Mouse (Mus musculus) midbrain, embryonic 15.5 days (tissue): ENCODE measurements around the gene Gm10842. TPM values are rescaled to one million over a fixed set of nuclear protein-coding genes. Genes with fewer than 3 reads are reported as not detected.
A peak's percentile ranks its signal among the peaks of the same experiment; 100 is the strongest.

Experiments
- ATAC-seq: fragments of 200-750 bp; cut with Nextera tagmentation; replicated peaks from 2 replicates; pipeline ENCODE4 v1.8.0; 2017; ENCODE audit warnings: moderate TSS enrichment
- H3K27ac ChIP-seq: fragments of 300-500 bp; sonication (generic); 2 replicates; pipeline ENCODE4 v1.5.1; 2015; ENCODE audit warnings: mild to moderate bottlenecking, inconsistent platforms
- H3K27me3 ChIP-seq: fragments of 300-500 bp; sonication (generic); replicated peaks from 2 replicates; pipeline ENCODE4 v1.6.1; 2015; ENCODE audit warnings: inconsistent platforms
- H3K36me3 ChIP-seq: fragments of 300-500 bp; sonication (generic); replicated peaks from 2 replicates; pipeline ENCODE4 v1.6.1; 2015; ENCODE audit warnings: inconsistent platforms
- H3K4me1 ChIP-seq: fragments of 300-500 bp; sonication (generic); 2 replicates; pipeline ENCODE4 v1.6.1; 2015; ENCODE audit warnings: inconsistent platforms
- H3K4me2 ChIP-seq: fragments of 300-500 bp; sonication (generic); 2 replicates; pipeline ENCODE4 v1.6.1; 2015; ENCODE audit warnings: inconsistent platforms, mild to moderate bottlenecking, moderate library complexity
- H3K4me3 ChIP-seq: fragments of 300-500 bp; sonication (generic); 2 replicates; pipeline ENCODE4 v1.5.1; 2015; ENCODE audit warnings: mild to moderate bottlenecking, inconsistent platforms
- H3K9ac ChIP-seq: fragments of 300-500 bp; sonication (generic); 2 replicates; pipeline ENCODE4 v1.6.1; 2015; ENCODE audit warnings: mild to moderate bottlenecking, inconsistent platforms
- H3K9me3 ChIP-seq: fragments of 300-500 bp; sonication (generic); 2 replicates; pipeline ENCODE4 v1.6.1; 2016; ENCODE audit warnings: inconsistent platforms
- WGBS: fragments of 180-500 bp; shearing (Covaris S2); methylation state at CpG from one replicate; pipeline ENCODE4 v1.1.7; 2015; ENCODE audit warnings: mixed read lengths; 5-methylcytosine and 5-hydroxymethylcytosine counted together
- polyA plus RNA-seq: library from polyadenylated mRNA; unstranded; fragments of >200 nt; fragmentation: Nextera tagmentation; extraction: Ambion mirVana; gene quantifications from 2 replicates; pipeline ENCODE4 v1.2.1, GENCODE M21; 2015

Gene Gm10842
- polyA plus RNA-seq, 1 experiment from 2014 or later, result not detected

DNA sequence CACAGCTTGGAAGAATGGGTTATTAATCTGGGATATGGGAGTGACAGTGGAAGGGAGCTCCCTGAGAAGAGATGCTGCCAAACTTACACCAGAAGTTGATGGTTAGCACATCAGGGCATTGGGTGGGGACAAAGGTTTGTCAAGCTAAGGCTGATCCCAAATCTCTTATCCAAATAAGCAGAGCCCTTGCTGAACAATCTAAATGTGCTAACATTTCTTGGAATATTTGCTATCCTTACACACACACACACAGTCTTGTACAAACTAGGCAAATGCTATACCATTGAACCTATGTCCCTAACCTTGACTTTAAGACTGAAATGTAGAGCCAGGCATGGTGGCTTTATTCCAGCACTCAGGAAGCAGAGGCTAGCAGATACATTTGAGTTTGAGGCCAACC is 3.1 kb upstream of the Gm10842 start:
- no peak for ATAC-seq
- Histone ChIP-seq H3K27me3 (no peaks in the 10 kb centered on the region), H3K9ac (no peak overlapping the region), H3K27ac (no peak overlapping the region), H3K4me3 (no peak overlapping the region), H3K9me3 (no peaks in the 10 kb centered on the region), H3K4me2 (no peak overlapping the region), H3K36me3 (peaks cover 11% of the 10 kb centered on the region; the same call in 1 of the 2 replicates), H3K4me1 (no peaks in the 10 kb centered on the region)

- Histone ChIP-seq H3K36me3 (peaks cover 11% of the 10 kb centered on the region; the same call in 1 of the 2 replicates), H3K4me1 (no peaks in the 10 kb centered on the region), H3K27ac (no peak overlapping the region), H3K27me3 (no peaks in the 10 kb centered on the region), H3K9ac (no peak overlapping the region), H3K4me3 (no peak overlapping the region), H3K9me3 (no peaks in the 10 kb centered on the region), H3K4me2 (no peak overlapping the region)
- 86% methylated on average over 3 of the region's 3 CpGs for WGBS
- ATAC-seq, result no peak
Measured at GRCm38 (mm10) chr11:105144084-105144483, 2.6 kb upstream of the Gm10842 start.

DNA sequence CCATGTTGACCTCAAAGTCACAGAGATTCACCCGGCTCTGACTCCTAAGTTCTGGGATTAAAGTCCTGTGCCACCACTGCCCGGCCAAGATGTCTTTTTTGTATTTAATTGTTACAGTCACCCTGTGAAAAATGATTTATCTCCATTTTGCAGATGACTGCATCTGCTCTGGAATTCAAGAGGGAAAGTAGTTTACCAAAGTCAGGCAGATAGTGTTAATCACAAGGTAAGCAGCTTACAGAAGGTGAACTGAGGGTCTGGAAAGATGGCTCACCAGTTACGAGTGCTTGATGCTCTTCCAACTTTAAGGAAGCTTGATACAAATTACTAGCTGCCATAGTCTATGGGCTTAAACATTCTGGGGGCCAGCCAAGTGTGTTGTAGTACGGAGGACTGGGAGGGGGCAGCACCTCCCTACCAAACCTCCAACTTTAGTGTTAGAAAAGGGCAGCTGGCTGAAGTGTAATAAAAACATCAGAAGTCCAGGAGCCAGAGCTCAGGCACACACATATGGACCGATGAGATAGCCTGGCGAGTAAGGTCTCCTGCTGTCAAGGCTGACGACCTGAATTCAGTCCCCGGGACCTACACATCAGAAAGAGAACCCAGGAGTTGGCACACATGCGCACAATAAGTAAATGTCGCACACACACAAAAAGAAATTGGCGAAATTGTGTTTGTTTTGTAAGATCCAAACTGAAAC is 2.0 kb upstream of the Gm10842 start:
- no peak for ATAC-seq
- H3K36me3 ChIP-seq, result peaks cover 7% of the 10 kb centered on the region; the same call in 1 of the 2 replicates
- H3K4me1 ChIP-seq, result no peaks in the 10 kb centered on the region
- H3K4me2 ChIP-seq, result no peak overlapping the region
- H3K9ac ChIP-seq, result no peak overlapping the region
- no peaks in the 10 kb centered on the region for H3K27me3 ChIP-seq
- no peak overlapping the region for H3K27ac ChIP-seq
- WGBS, result 83% methylated on average over 11 of the region's 11 CpGs
- no peaks in the 10 kb centered on the region for H3K9me3 ChIP-seq
- H3K4me3 ChIP-seq, result no peak overlapping the region

GRCm38 (mm10) chr11:105145211-105145610 is 1.5 kb upstream of the Gm10842 start:
- no peak overlapping the region for H3K4me2 ChIP-seq
- H3K27ac ChIP-seq, result no peak overlapping the region
- 92% methylated on average over 10 of the region's 10 CpGs for WGBS
- H3K4me3 ChIP-seq, result no peak overlapping the region
- no peaks in the 10 kb centered on the region for H3K4me1 ChIP-seq
- H3K36me3 ChIP-seq, result 0 out of 2 replicates have a peak, but pooled peaks cover 6% of the 10 kb centered on the region
- no peaks in the 10 kb centered on the region for H3K27me3 ChIP-seq
- no peaks in the 10 kb centered on the region for H3K9me3 ChIP-seq
- H3K9ac ChIP-seq, result no peak overlapping the region
- no peak for ATAC-seq

- Histone ChIP-seq H3K27ac (no peak overlapping the region), H3K4me2 (no peak overlapping the region), H3K4me3 (no peak overlapping the region), H3K27me3 (no peaks in the 10 kb centered on the region), H3K9ac (no peak overlapping the region), H3K9me3 (no peaks in the 10 kb centered on the region), H3K36me3 (no peaks in the 10 kb centered on the region), H3K4me1 (peaks cover 14% of the 10 kb centered on the region; the same call in 1 of the 2 replicates)
- WGBS, result 84% methylated on average over 3 of the region's 3 CpGs
- ATAC-seq, result no peak
Measured at GRCm38 (mm10) chr11:105149353-105149752, 2.7 kb downstream of the Gm10842 start.

DNA sequence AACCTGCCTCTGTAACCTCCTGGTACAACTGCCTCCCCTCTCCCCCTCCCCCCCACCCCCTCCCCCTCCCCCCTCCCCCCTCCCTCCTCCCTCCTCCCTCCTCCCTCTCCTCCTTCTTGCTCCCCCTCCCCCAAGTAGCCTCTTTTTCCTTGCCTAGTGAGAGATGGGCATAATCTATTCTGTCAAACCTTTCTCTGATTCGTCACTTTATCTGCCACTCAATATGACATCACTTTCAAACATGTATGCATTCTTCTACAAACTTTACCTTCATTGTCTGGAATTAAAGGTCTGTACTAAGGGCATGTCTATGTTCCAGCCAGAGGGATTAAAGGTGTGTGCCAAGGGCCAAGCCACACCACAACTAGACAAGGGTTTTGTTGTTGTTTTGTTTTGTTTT is 3.1 kb downstream of the Gm10842 start:
- 89% methylated on average over 1 of the region's 1 CpGs for WGBS
- H3K4me3 ChIP-seq, result no peak overlapping the region

DNA sequence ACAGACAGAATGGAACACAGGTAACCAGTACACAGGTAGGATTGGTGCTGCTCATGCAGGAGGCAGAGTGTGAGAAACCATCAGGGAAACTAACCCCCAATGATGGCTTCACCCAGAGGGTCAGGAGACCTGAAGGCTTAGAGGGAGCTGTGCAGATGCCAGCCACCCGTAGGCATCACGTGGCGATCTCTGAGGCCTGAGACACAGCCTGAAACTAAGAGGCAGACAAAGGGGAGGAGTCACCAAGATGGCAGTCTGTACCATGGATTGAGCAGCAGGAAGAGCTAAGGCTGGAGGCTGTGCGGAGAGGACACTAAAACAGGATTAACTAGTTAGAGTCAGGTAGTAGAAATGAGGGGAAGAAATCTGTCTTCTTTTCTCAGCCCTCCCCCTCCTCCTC is 4.0 kb downstream of the Gm10842 start:
- ATAC-seq, result no peak
- no peaks in the 10 kb centered on the region for H3K9me3 ChIP-seq
- no peaks in the 10 kb centered on the region for H3K36me3 ChIP-seq
- H3K4me3 ChIP-seq, result no peak overlapping the region
- H3K27me3 ChIP-seq, result no peaks in the 10 kb centered on the region
- H3K4me1 ChIP-seq, result peaks cover 14% of the 10 kb centered on the region; the same call in 1 of the 2 replicates
- WGBS, result 50% methylated on average over 4 of the region's 4 CpGs
- no peak overlapping the region for H3K4me2 ChIP-seq
- no peak overlapping the region for H3K27ac ChIP-seq
- H3K9ac ChIP-seq, result no peak overlapping the region

More for the DNA sequence above, 3.1 kb downstream of the Gm10842 start:
- ATAC-seq, result no peak
- H3K4me2 ChIP-seq, result no peak overlapping the region
- H3K27me3 ChIP-seq, result no peaks in the 10 kb centered on the region
- H3K9ac ChIP-seq, result no peak overlapping the region
- H3K36me3 ChIP-seq, result no peaks in the 10 kb centered on the region
- H3K27ac ChIP-seq, result no peak overlapping the region
- peaks cover 14% of the 10 kb centered on the region; the same call in 1 of the 2 replicates for H3K4me1 ChIP-seq
- H3K9me3 ChIP-seq, result no peaks in the 10 kb centered on the region

DNA sequence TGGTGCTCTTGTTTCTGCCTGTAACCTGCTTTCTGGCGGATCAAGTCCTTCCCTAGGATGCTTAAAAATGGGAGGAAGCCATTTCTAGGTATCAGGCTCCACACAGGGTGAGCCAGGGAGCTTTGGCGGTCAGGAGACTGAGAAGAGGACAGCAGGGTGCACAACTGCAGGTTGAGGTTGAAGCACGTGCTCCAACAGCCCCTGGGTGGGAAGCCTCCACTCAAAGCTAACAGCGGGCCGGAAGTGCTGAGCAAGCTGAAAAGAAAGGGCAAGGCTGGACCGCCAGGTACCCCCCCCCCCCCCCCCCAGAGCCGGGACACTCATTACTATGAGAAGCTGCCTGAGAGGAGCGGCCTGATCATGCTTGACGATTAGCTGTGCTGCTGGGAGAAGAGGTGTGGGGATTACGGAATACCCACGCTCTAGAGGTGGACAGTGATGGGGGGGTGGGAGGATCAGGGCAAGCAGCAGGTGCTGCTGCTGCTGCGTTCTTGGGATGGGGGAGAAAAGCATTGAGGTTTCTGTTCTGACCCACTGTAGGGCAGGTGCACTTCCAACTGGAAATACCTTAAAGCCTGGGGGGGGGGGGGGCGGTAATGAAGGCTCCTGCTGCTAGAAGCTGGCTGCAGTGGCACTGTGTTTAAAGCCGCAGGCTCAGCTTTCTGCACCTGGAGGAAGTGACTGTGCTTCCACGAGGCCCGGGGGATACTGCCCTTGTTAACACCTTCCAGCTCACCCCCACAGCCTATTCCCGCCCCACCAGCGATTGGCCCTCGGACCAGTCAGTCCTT is 4.7 kb downstream of the Gm10842 start:
- no peak; the same call in 1 of the 2 replicates for ATAC-seq

DNA sequence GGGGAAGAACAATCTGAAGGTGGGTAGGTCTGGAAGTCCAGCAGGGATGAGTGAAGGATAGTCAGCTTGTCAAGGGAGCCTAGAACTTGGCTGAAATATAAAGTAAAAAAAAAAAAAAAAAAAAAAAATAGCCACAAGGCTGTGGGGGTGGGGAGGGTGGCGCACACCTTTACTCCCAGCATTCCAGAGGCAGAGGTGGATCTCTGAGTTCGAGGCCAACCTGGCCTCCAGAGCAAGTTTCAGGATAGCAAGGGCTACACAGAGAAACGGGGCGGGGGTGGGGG is 5.3 kb downstream of the Gm10842 start:
- H3K27me3 ChIP-seq, result no peaks in the 10 kb centered on the region
- H3K36me3 ChIP-seq, result no peaks in the 10 kb centered on the region
- no peak for ATAC-seq
- H3K9me3 ChIP-seq, result no peaks in the 10 kb centered on the region
- H3K4me1 ChIP-seq, result peaks cover 14% of the 10 kb centered on the region; the same call in 1 of the 2 replicates
- 65% methylated on average over 4 of the region's 4 CpGs for WGBS
- peak overlapping the region; percentile 37 for H3K4me2 ChIP-seq
- H3K4me3 ChIP-seq, result no peak overlapping the region
- no peak overlapping the region for H3K9ac ChIP-seq
- H3K27ac ChIP-seq, result no peak overlapping the region

More for the DNA sequence above, 4.7 kb downstream of the Gm10842 start:
- H3K9me3 ChIP-seq, result no peaks in the 10 kb centered on the region
- H3K4me2 ChIP-seq, result peak overlapping the region; percentile 37
- H3K9ac ChIP-seq, result no peak overlapping the region
- peaks cover 14% of the 10 kb centered on the region; the same call in 1 of the 2 replicates for H3K4me1 ChIP-seq
- no peaks in the 10 kb centered on the region for H3K27me3 ChIP-seq
- no peak overlapping the region for H3K27ac ChIP-seq
- WGBS, result 28% methylated on average over 19 of the region's 19 CpGs
- H3K4me3 ChIP-seq, result no peak overlapping the region; the same call in 1 of the 2 replicates
- H3K36me3 ChIP-seq, result no peaks in the 10 kb centered on the region

GRCm38 (mm10) chr11:105152357-105152899 is 5.7 kb downstream of the Gm10842 start:
- H3K4me3 ChIP-seq, result no peak overlapping the region
- H3K4me1 ChIP-seq, result peaks cover 14% of the 10 kb centered on the region; the same call in 1 of the 2 replicates
- no peak overlapping the region for H3K27ac ChIP-seq
- no peaks in the 10 kb centered on the region for H3K9me3 ChIP-seq
- ATAC-seq, result no peak
- no peaks in the 10 kb centered on the region for H3K36me3 ChIP-seq
- no peak overlapping the region for H3K9ac ChIP-seq
- whole genome bisulfite sequencing, result 89% methylated on average over 11 of the region's 11 CpGs
- H3K4me2 ChIP-seq, result no peak overlapping the region
- H3K27me3 ChIP-seq, result no peaks in the 10 kb centered on the region

DNA sequence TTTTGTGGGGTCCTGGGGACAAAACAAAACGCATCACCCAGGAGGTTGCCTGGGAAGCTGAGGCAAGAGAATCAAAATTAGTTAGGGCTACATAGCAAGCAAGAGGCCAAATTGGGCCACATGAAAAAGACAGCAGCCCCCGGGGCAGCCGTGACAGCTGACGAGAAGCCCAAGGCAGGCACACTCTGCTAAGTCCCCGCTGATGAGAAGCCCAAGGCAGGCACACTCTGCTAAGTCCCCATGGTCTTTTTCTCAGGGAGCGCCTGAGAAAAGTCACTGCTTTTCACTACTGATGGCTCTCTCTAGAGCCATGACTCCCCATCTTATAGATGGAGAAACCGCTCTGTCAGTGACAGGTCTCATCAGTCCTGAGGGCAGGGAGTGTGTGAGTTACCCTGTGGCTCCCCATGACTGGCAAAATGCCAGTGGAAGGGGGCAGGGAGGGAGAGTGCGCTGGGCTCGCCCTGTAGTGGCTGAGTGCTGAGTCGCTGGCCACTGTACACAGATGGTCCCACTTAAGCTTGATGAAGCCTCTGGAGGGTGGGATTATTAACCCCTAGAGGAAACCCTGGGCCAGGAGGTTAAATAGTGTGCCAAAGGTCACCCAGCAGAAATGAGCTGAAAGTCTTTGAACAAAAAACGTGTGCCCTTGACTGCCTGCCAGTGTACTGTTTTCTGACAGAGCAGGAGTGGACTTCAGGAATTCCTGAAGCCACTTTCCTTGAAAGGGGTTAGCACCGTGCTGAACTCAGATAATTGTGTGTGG is 6.6 kb downstream of the Gm10842 start:
- Histone ChIP-seq H3K27ac (no peak overlapping the region), H3K4me3 (no peak overlapping the region), H3K27me3 (no peaks in the 10 kb centered on the region), H3K9ac (no peak overlapping the region), H3K9me3 (no peaks in the 10 kb centered on the region), H3K36me3 (no peaks in the 10 kb centered on the region), H3K4me1 (peaks cover 14% of the 10 kb centered on the region; the same call in 1 of the 2 replicates), H3K4me2 (no peak overlapping the region)
- WGBS, result 25% methylated on average over 12 of the region's 12 CpGs
- peak; percentile 70; the same call in 1 of the 2 replicates for ATAC-seq

- no peak overlapping the region for H3K9ac ChIP-seq
- H3K9me3 ChIP-seq, result no peaks in the 10 kb centered on the region
- H3K27me3 ChIP-seq, result no peaks in the 10 kb centered on the region
- H3K4me2 ChIP-seq, result no peak overlapping the region
- no peak overlapping the region for H3K27ac ChIP-seq
- WGBS, result 82% methylated on average over 4 of the region's 4 CpGs
- H3K36me3 ChIP-seq, result no peaks in the 10 kb centered on the region
- H3K4me3 ChIP-seq, result no peak overlapping the region
- no peak for ATAC-seq
- peaks cover 14% of the 10 kb centered on the region; the same call in 1 of the 2 replicates for H3K4me1 ChIP-seq
Measured at GRCm38 (mm10) chr11:105155915-105156314, 9.2 kb downstream of the Gm10842 start.
